Mouse (Mus musculus): ENCODE measurements at regions not wholly inside any gene's neighbourhood (a gene's known extent, or its start where the extent isn't known, plus 50 kb on each side); places are given as distances from the start of the nearest gene placed in this dataset.

- no peak for TF ChIP-seq GATA1 (IDR thresholded peaks at IDR 0.05; ENCODE audit: low read length)
- no peak for TF ChIP-seq TAL1 (IDR thresholded peaks at IDR 0.05; ENCODE audit: low read length)
Measured at GRCm38 (mm10) chr4:137136313-137136712, 87.7 kb upstream of the Zbtb40 start.

Data from erythroblast, embryonic 14.5 days (primary cell).